Mouse (Mus musculus) limb, embryonic 12.5 days (tissue): ENCODE data around the gene Braf. TPM values are rescaled to one million over a fixed set of nuclear protein-coding genes. Genes with fewer than 3 reads are reported as not detected.
"Not testable (repeated sequence)": the region's sequence is repeated elsewhere in the genome, so short reads cannot be mapped to it uniquely, and the experiment has no call there.

Source experiments
- ATAC-seq: fragments of 200-750 bp; cut with Nextera tagmentation; 2 replicates; pipeline ENCODE4 v1.8.0; 2017; ENCODE audit warnings: low read depth, moderate TSS enrichment; ENCODE audit not compliant: insufficient number of reproducible peaks, insufficient read depth, low FRiP score, low TSS enrichment
- H3K27ac ChIP-seq: fragments of 300-500 bp; sonication (generic); 2 replicates; pipeline ENCODE4 v1.5.1; 2016; ENCODE audit warnings: mild to moderate bottlenecking, moderate library complexity
- H3K27me3 ChIP-seq: fragments of 300-500 bp; sonication (generic); 2 replicates; pipeline ENCODE4 v1.6.1; 2016; ENCODE audit warnings: mild to moderate bottlenecking, moderate library complexity
- H3K36me3 ChIP-seq: fragments of 300-500 bp; sonication (generic); 2 replicates; pipeline ENCODE4 v1.6.1; 2016; ENCODE audit warnings: mild to moderate bottlenecking, moderate library complexity
- H3K4me1 ChIP-seq: fragments of 300-500 bp; sonication (generic); replicated peaks from 2 replicates; pipeline ENCODE4 v1.6.1; 2016
- H3K4me2 ChIP-seq: fragments of 300-500 bp; sonication (generic); 2 replicates; pipeline ENCODE4 v1.6.1; 2016; ENCODE audit warnings: mild to moderate bottlenecking, moderate library complexity
- H3K4me3 ChIP-seq: fragments of 300-500 bp; sonication (generic); replicated peaks from 2 replicates; pipeline ENCODE4 v1.5.1; 2016; ENCODE audit warnings: mild to moderate bottlenecking
- H3K9ac ChIP-seq: fragments of 300-500 bp; sonication (generic); replicated peaks from 2 replicates; pipeline ENCODE4 v1.6.1; 2016; ENCODE audit warnings: mild to moderate bottlenecking, moderate library complexity
- H3K9me3 ChIP-seq: fragments of 300-500 bp; sonication (generic); 2 replicates; pipeline ENCODE4 v1.6.1; 2016; ENCODE audit warnings: mild to moderate bottlenecking, moderate library complexity
- WGBS: fragments of 180-500 bp; shearing (Covaris S2); methylation state at CpG from one replicate; pipeline ENCODE4 v1.1.7; 2016; 5-methylcytosine and 5-hydroxymethylcytosine counted together
- polyA plus RNA-seq: library from polyadenylated mRNA; unstranded; fragments of >200 nt; fragmentation: Nextera tagmentation; extraction: Ambion mirVana; gene quantifications from 2 replicates; pipeline ENCODE4 v1.2.1, GENCODE M21; 2016

The Braf gene
- polyA plus RNA-seq, result 19.4 and 19.9 TPM in 2 replicates

- Histone ChIP-seq H3K27ac (peak within 1 kb of the TSS; percentile 94), H3K27me3 (no peaks in the 10 kb centered on the region), H3K9me3 (no peaks in the 10 kb centered on the region), H3K9ac (peak within 1 kb of the TSS; percentile 90), H3K4me2 (peak within 1 kb of the TSS; percentile 87), H3K4me3 (peak within 1 kb of the TSS; percentile 89), H3K36me3 (no peaks in the 10 kb centered on the region), H3K4me1 (peaks cover 27% of the 10 kb centered on the region)
- WGBS, result 1% methylated on average over 73 of the region's 101 CpGs
- peak; percentile 88 for ATAC-seq
Measured at GRCm38 (mm10) chr6:39724866-39725711, at the start of gene Braf. Gene Braf (minus strand): TSS chr6:39725463.

- Histone ChIP-seq H3K27me3 (no peaks in the 10 kb centered on the region), H3K4me1 (peaks cover 12% of the 10 kb centered on the region), H3K9ac (no peak overlapping the region), H3K36me3 (no peaks in the 10 kb centered on the region), H3K4me3 (no peak overlapping the region), H3K27ac (no peak overlapping the region), H3K4me2 (no peak overlapping the region), H3K9me3 (no peaks in the 10 kb centered on the region)
- WGBS, result 81% methylated on average over 9 of the region's 9 CpGs
- ATAC-seq, result no peak
Measured at GRCm38 (mm10) chr6:39775029-39775428, 49.8 kb upstream of the Braf start.

- Histone ChIP-seq H3K27ac (no peak overlapping the region), H3K27me3 (peaks cover 7% of the 10 kb centered on the region; the same call in 1 of the 2 replicates), H3K4me2 (no peak overlapping the region), H3K4me3 (no peak overlapping the region), H3K4me1 (no peaks in the 10 kb centered on the region), H3K9me3 (no peaks in the 10 kb centered on the region), H3K9ac (no peak overlapping the region), H3K36me3 (no peaks in the 10 kb centered on the region)
- ATAC-seq, result no peak
- 81% methylated on average over 2 of the region's 2 CpGs for WGBS
Measured at GRCm38 (mm10) chr6:39757229-39757628, 32.0 kb upstream of the Braf start.

- Histone ChIP-seq H3K4me1 (no peaks in the 10 kb centered on the region), H3K4me2 (no peak overlapping the region), H3K36me3 (no peaks in the 10 kb centered on the region), H3K27ac (no peak overlapping the region), H3K9ac (no peak overlapping the region), H3K9me3 (no peaks in the 10 kb centered on the region), H3K4me3 (no peak overlapping the region), H3K27me3 (no peaks in the 10 kb centered on the region)
- no peak for ATAC-seq
- WGBS, result 19% methylated on average over 6 of the region's 6 CpGs
Measured at GRCm38 (mm10) chr6:39749881-39750280, 24.6 kb upstream of the Braf start.

- Histone ChIP-seq H3K27ac (no peak overlapping the region), H3K9me3 (no peaks in the 10 kb centered on the region), H3K4me1 (no peaks in the 10 kb centered on the region), H3K4me3 (no peak overlapping the region), H3K36me3 (no peaks in the 10 kb centered on the region), H3K27me3 (no peaks in the 10 kb centered on the region), H3K4me2 (no peak overlapping the region), H3K9ac (no peak overlapping the region)
- ATAC-seq, result no peak
- 7% methylated on average over 1 of the region's 1 CpGs for WGBS
Measured at GRCm38 (mm10) chr6:39747094-39747493, 21.8 kb upstream of the Braf start.

- H3K4me3 ChIP-seq, result no peak overlapping the region
- H3K4me1 ChIP-seq, result no peaks in the 10 kb centered on the region
- no peak for ATAC-seq
- no peaks in the 10 kb centered on the region for H3K9me3 ChIP-seq
- no peaks in the 10 kb centered on the region for H3K36me3 ChIP-seq
- H3K27me3 ChIP-seq, result no peaks in the 10 kb centered on the region
- WGBS, result 94% methylated on average over 1 of the region's 1 CpGs
- H3K9ac ChIP-seq, result no peak overlapping the region
- no peak overlapping the region for H3K4me2 ChIP-seq
- no peak overlapping the region for H3K27ac ChIP-seq
Measured at GRCm38 (mm10) chr6:39745456-39745855, 20.2 kb upstream of the Braf start.

- H3K4me2 ChIP-seq, H3K9ac ChIP-seq, H3K36me3 ChIP-seq, H3K4me3 ChIP-seq, H3K4me1 ChIP-seq, H3K27ac ChIP-seq, ATAC-seq, H3K27me3 ChIP-seq, H3K9me3 ChIP-seq: not testable (repeated sequence)
- WGBS, result 93% methylated on average over 9 of the region's 9 CpGs
Measured at GRCm38 (mm10) chr6:39739698-39740097, 14.4 kb upstream of the Braf start.

- no peaks in the 10 kb centered on the region for H3K27me3 ChIP-seq
- no peaks in the 10 kb centered on the region for H3K9me3 ChIP-seq
- no peak overlapping the region for H3K9ac ChIP-seq
- no peak overlapping the region for H3K4me2 ChIP-seq
- 83% methylated on average over 5 of the region's 5 CpGs for WGBS
- H3K27ac ChIP-seq, result no peak overlapping the region
- peaks cover 11% of the 10 kb centered on the region for H3K4me1 ChIP-seq
- no peak for ATAC-seq
- H3K36me3 ChIP-seq, result no peaks in the 10 kb centered on the region
- H3K4me3 ChIP-seq, result no peak overlapping the region
Measured at GRCm38 (mm10) chr6:39728095-39728494, 2.8 kb upstream of the Braf start.

GRCm38 (mm10) chr6:39726149-39726548, 886 bp upstream of the Braf start:
- Histone ChIP-seq H3K4me3 (no peak overlapping the region), H3K27me3 (no peaks in the 10 kb centered on the region), H3K4me1 (peaks cover 19% of the 10 kb centered on the region), H3K9ac (no peak overlapping the region), H3K9me3 (no peaks in the 10 kb centered on the region), H3K4me2 (no peak overlapping the region), H3K27ac (no peak overlapping the region), H3K36me3 (no peaks in the 10 kb centered on the region)
- ATAC-seq, result no peak
- WGBS, result 84% methylated on average over 3 of the region's 3 CpGs

- WGBS, result under 1% methylated on average over 12 of the region's 12 CpGs
- Histone ChIP-seq H3K4me3 (peak overlapping the region; percentile 89), H3K9ac (peak overlapping the region; percentile 90), H3K36me3 (no peaks in the 10 kb centered on the region), H3K27me3 (no peaks in the 10 kb centered on the region), H3K27ac (peak overlapping the region; percentile 94), H3K4me1 (peaks cover 27% of the 10 kb centered on the region), H3K4me2 (peak overlapping the region; percentile 87), H3K9me3 (no peaks in the 10 kb centered on the region)
- ATAC-seq, result peak; percentile 67
Measured at GRCm38 (mm10) chr6:39724542-39724865, 759 bp downstream of the Braf start.

- peak overlapping the region; percentile 89 for H3K4me3 ChIP-seq
- peak overlapping the region; percentile 87 for H3K4me2 ChIP-seq
- H3K27me3 ChIP-seq, result no peaks in the 10 kb centered on the region
- 3% methylated on average over 7 of the region's 7 CpGs for WGBS
- peaks cover 27% of the 10 kb centered on the region for H3K4me1 ChIP-seq
- H3K9me3 ChIP-seq, result no peaks in the 10 kb centered on the region
- peak overlapping the region; percentile 90 for H3K9ac ChIP-seq
- ATAC-seq, result no peak
- H3K36me3 ChIP-seq, result no peaks in the 10 kb centered on the region
- no peak overlapping the region; the same call in 1 of the 2 replicates for H3K27ac ChIP-seq
Measured at GRCm38 (mm10) chr6:39724071-39724470, 1.2 kb downstream of the Braf start.

GRCm38 (mm10) chr6:39718567-39718966, 6.7 kb downstream of the Braf start:
- ATAC-seq, result no peak
- H3K9ac ChIP-seq, result no peak overlapping the region
- no peaks in the 10 kb centered on the region for H3K36me3 ChIP-seq
- 87% methylated on average over 6 of the region's 6 CpGs for WGBS
- H3K4me2 ChIP-seq, result no peak overlapping the region
- H3K27ac ChIP-seq, result no peak overlapping the region
- no peaks in the 10 kb centered on the region for H3K9me3 ChIP-seq
- no peaks in the 10 kb centered on the region for H3K27me3 ChIP-seq
- no peak overlapping the region for H3K4me3 ChIP-seq
- peaks cover 20% of the 10 kb centered on the region for H3K4me1 ChIP-seq
